Mouse (Mus musculus) hindbrain, embryonic 12.5 days (tissue): ENCODE data around the gene Meox1. TPM values are rescaled to one million over a fixed set of nuclear protein-coding genes. Genes with fewer than 3 reads are reported as not detected.

Experiments used
- ATAC-seq: fragments of 200-750 bp; cut with Nextera tagmentation; 2 replicates; pipeline ENCODE4 v1.8.0; 2017; ENCODE audit warnings: moderate TSS enrichment; ENCODE audit not compliant: low FRiP score
- H3K27ac ChIP-seq: fragments of 300-500 bp; sonication (generic); 2 replicates; pipeline ENCODE4 v1.5.1; 2016; ENCODE audit warnings: mild to moderate bottlenecking
- H3K27me3 ChIP-seq: fragments of 300-500 bp; sonication (generic); 2 replicates; pipeline ENCODE4 v1.6.1; 2016; ENCODE audit warnings: mild to moderate bottlenecking
- H3K36me3 ChIP-seq: fragments of 300-500 bp; sonication (generic); 2 replicates; pipeline ENCODE4 v1.6.1; 2016; ENCODE audit warnings: mild to moderate bottlenecking
- H3K4me1 ChIP-seq: fragments of 300-500 bp; sonication (generic); 2 replicates; pipeline ENCODE4 v1.6.1; 2016
- H3K4me2 ChIP-seq: fragments of 300-500 bp; sonication (generic); replicated peaks from 2 replicates; pipeline ENCODE4 v1.6.1; 2016; ENCODE audit warnings: mild to moderate bottlenecking
- H3K4me3 ChIP-seq: fragments of 300-500 bp; sonication (generic); 2 replicates; pipeline ENCODE4 v1.5.1; 2016; ENCODE audit warnings: mild to moderate bottlenecking
- H3K9ac ChIP-seq: fragments of 300-500 bp; sonication (generic); 2 replicates; pipeline ENCODE4 v1.6.1; 2016; ENCODE audit warnings: mild to moderate bottlenecking, moderate library complexity
- H3K9me3 ChIP-seq: fragments of 300-500 bp; sonication (generic); replicated peaks from 2 replicates; pipeline ENCODE4 v1.6.1; 2016; ENCODE audit warnings: mild to moderate bottlenecking
- WGBS: fragments of 180-500 bp; shearing (Covaris S2); methylation state at CpG from one replicate; pipeline ENCODE4 v1.1.7; 2016; 5-methylcytosine and 5-hydroxymethylcytosine counted together
- polyA plus RNA-seq: library from polyadenylated mRNA; unstranded; fragments of >200 nt; fragmentation: Nextera tagmentation; extraction: Ambion mirVana; gene quantifications from 2 replicates; pipeline ENCODE4 v1.2.1, GENCODE M21; 2016

Gene Meox1
- polyA plus RNA-seq, 1 experiment from 2014 or later = 1.4 TPM

GRCm38 (mm10) chr11:101891451-101891850 is 2.7 kb downstream of the Meox1 start:
- Histone ChIP-seq H3K4me2 (peak overlapping the region; percentile 21; the same call in 1 of the 2 replicates), H3K27ac (no peak overlapping the region; the same call in 1 of the 2 replicates), H3K9ac (no peak overlapping the region), H3K4me1 (peaks cover 30% of the 10 kb centered on the region), H3K36me3 (no peaks in the 10 kb centered on the region), H3K4me3 (no peak overlapping the region), H3K27me3 (peaks cover 30% of the 10 kb centered on the region), H3K9me3 (no peaks in the 10 kb centered on the region)
- WGBS = 22% methylated on average over 11 of the region's 11 CpGs
- no peak for ATAC-seq

GRCm38 (mm10) chr11:101889781-101890180 is 4.4 kb downstream of the Meox1 start:
- peak; percentile 40 for ATAC-seq
- no peaks in the 10 kb centered on the region for H3K36me3 ChIP-seq
- peak overlapping the region; percentile 41; the same call in 1 of the 2 replicates for H3K9ac ChIP-seq
- peak overlapping the region; percentile 10 for H3K4me3 ChIP-seq
- H3K9me3 ChIP-seq = no peaks in the 10 kb centered on the region
- peaks cover 36% of the 10 kb centered on the region for H3K4me1 ChIP-seq
- 0 out of 2 replicates have a peak overlapping the region, but pooled peaks have one; percentile 23 for H3K27ac ChIP-seq
- peaks cover 22% of the 10 kb centered on the region for H3K27me3 ChIP-seq
- WGBS = under 1% methylated on average over 13 of the region's 13 CpGs
- peak overlapping the region; percentile 50 for H3K4me2 ChIP-seq

GRCm38 (mm10) chr11:101888820-101889219 is 5.4 kb downstream of the Meox1 start:
- 69% methylated on average over 6 of the region's 6 CpGs for WGBS
- H3K27me3 ChIP-seq = peaks cover 22% of the 10 kb centered on the region
- no peak for ATAC-seq
- H3K9ac ChIP-seq = no peak overlapping the region
- no peak overlapping the region for H3K4me2 ChIP-seq
- peaks cover 38% of the 10 kb centered on the region for H3K4me1 ChIP-seq
- no peaks in the 10 kb centered on the region for H3K36me3 ChIP-seq
- no peaks in the 10 kb centered on the region for H3K9me3 ChIP-seq
- no peak overlapping the region for H3K4me3 ChIP-seq
- H3K27ac ChIP-seq = 0 out of 2 replicates have a peak overlapping the region, but pooled peaks have one; percentile 30

GRCm38 (mm10) chr11:101886436-101886835 is 7.7 kb downstream of the Meox1 start:
- no peak overlapping the region for H3K9ac ChIP-seq
- peaks cover 38% of the 10 kb centered on the region for H3K4me1 ChIP-seq
- peaks cover 19% of the 10 kb centered on the region for H3K27me3 ChIP-seq
- no peaks in the 10 kb centered on the region for H3K9me3 ChIP-seq
- H3K4me2 ChIP-seq = no peak overlapping the region
- ATAC-seq = no peak
- 78% methylated on average over 12 of the region's 12 CpGs for WGBS
- H3K36me3 ChIP-seq = no peaks in the 10 kb centered on the region
- H3K4me3 ChIP-seq = no peak overlapping the region
- H3K27ac ChIP-seq = no peak overlapping the region

- Histone ChIP-seq H3K27ac (no peak overlapping the region), H3K9ac (no peak overlapping the region)
Measured at GRCm38 (mm10) chr11:101885881-101886319, 8.3 kb downstream of the Meox1 start.

GRCm38 (mm10) chr11:101885232-101885631 is 8.9 kb downstream of the Meox1 start:
- H3K9me3 ChIP-seq = no peaks in the 10 kb centered on the region

More at GRCm38 (mm10) chr11:101885881-101886319, 8.3 kb downstream of the Meox1 start:
- no peak overlapping the region for H3K4me3 ChIP-seq
- peaks cover 36% of the 10 kb centered on the region for H3K4me1 ChIP-seq
- H3K9me3 ChIP-seq = no peaks in the 10 kb centered on the region
- 67% methylated on average over 6 of the region's 6 CpGs for WGBS
- ATAC-seq = no peak
- H3K36me3 ChIP-seq = no peaks in the 10 kb centered on the region
- no peak overlapping the region for H3K4me2 ChIP-seq
- peaks cover 19% of the 10 kb centered on the region for H3K27me3 ChIP-seq

GRCm38 (mm10) chr11:101883911-101884310 is 10.3 kb downstream of the Meox1 start:
- 62% methylated on average over 2 of the region's 2 CpGs for WGBS
- no peak for ATAC-seq
- Histone ChIP-seq H3K9ac (no peak overlapping the region), H3K27me3 (peaks cover 21% of the 10 kb centered on the region), H3K4me1 (peaks cover 28% of the 10 kb centered on the region), H3K27ac (no peak overlapping the region), H3K4me2 (no peak overlapping the region), H3K36me3 (no peaks in the 10 kb centered on the region), H3K4me3 (no peak overlapping the region), H3K9me3 (no peaks in the 10 kb centered on the region)

More at GRCm38 (mm10) chr11:101885232-101885631, 8.9 kb downstream of the Meox1 start:
- Histone ChIP-seq H3K4me2 (no peak overlapping the region), H3K4me3 (no peak overlapping the region), H3K36me3 (no peaks in the 10 kb centered on the region), H3K27ac (no peak overlapping the region), H3K4me1 (peaks cover 36% of the 10 kb centered on the region), H3K9ac (no peak overlapping the region), H3K27me3 (peaks cover 21% of the 10 kb centered on the region)
- WGBS = 60% methylated on average over 6 of the region's 6 CpGs
- ATAC-seq = no peak

- no peak overlapping the region for H3K27ac ChIP-seq
- no peak overlapping the region for H3K4me2 ChIP-seq
- peaks cover 18% of the 10 kb centered on the region for H3K27me3 ChIP-seq
- H3K36me3 ChIP-seq = no peaks in the 10 kb centered on the region
- WGBS = 79% methylated on average over 11 of the region's 11 CpGs
- no peaks in the 10 kb centered on the region for H3K9me3 ChIP-seq
- no peak for ATAC-seq
- H3K9ac ChIP-seq = no peak overlapping the region
- no peak overlapping the region for H3K4me3 ChIP-seq
- peaks cover 33% of the 10 kb centered on the region for H3K4me1 ChIP-seq
Measured at GRCm38 (mm10) chr11:101882500-101883290, 11.5 kb downstream of the Meox1 start.

- Histone ChIP-seq H3K9ac (peak overlapping the region; percentile 50), H3K27ac (peak overlapping the region; percentile 30; the same call in 1 of the 2 replicates), H3K27me3 (peaks cover 18% of the 10 kb centered on the region), H3K36me3 (no peaks in the 10 kb centered on the region), H3K4me2 (peak overlapping the region; percentile 51), H3K4me1 (peaks cover 30% of the 10 kb centered on the region), H3K4me3 (peak overlapping the region; percentile 22), H3K9me3 (no peaks in the 10 kb centered on the region)
- no peak for ATAC-seq
- WGBS = 5% methylated on average over 24 of the region's 24 CpGs
Measured at GRCm38 (mm10) chr11:101881604-101882071, 12.5 kb downstream of the Meox1 start.

GRCm38 (mm10) chr11:101881185-101881584 is 13.0 kb downstream of the Meox1 start:
- Histone ChIP-seq H3K9ac (no peak overlapping the region), H3K36me3 (no peaks in the 10 kb centered on the region), H3K4me3 (no peak overlapping the region), H3K27ac (no peak overlapping the region), H3K27me3 (peaks cover 18% of the 10 kb centered on the region), H3K4me2 (peak overlapping the region; percentile 51; the same call in 1 of the 2 replicates), H3K4me1 (peaks cover 27% of the 10 kb centered on the region), H3K9me3 (no peaks in the 10 kb centered on the region)
- WGBS = 58% methylated on average over 7 of the region's 7 CpGs
- ATAC-seq = no peak

GRCm38 (mm10) chr11:101879672-101880071 is 14.5 kb downstream of the Meox1 start:
- Histone ChIP-seq H3K4me1 (peaks cover 23% of the 10 kb centered on the region), H3K9me3 (no peaks in the 10 kb centered on the region), H3K4me2 (no peak overlapping the region), H3K4me3 (no peak overlapping the region), H3K9ac (no peak overlapping the region), H3K36me3 (no peaks in the 10 kb centered on the region), H3K27me3 (peaks cover 18% of the 10 kb centered on the region), H3K27ac (no peak overlapping the region)
- no peak for ATAC-seq
- 68% methylated on average over 4 of the region's 4 CpGs for WGBS

GRCm38 (mm10) chr11:101878696-101879095 is 15.5 kb downstream of the Meox1 start:
- no peak overlapping the region for H3K9ac ChIP-seq
- H3K4me1 ChIP-seq = peaks cover 22% of the 10 kb centered on the region
- no peak overlapping the region for H3K4me2 ChIP-seq
- no peaks in the 10 kb centered on the region for H3K36me3 ChIP-seq
- H3K27ac ChIP-seq = no peak overlapping the region
- peaks cover 15% of the 10 kb centered on the region; the same call in 1 of the 2 replicates for H3K27me3 ChIP-seq
- no peaks in the 10 kb centered on the region for H3K9me3 ChIP-seq
- no peak overlapping the region for H3K4me3 ChIP-seq
- WGBS = 58% methylated on average over 6 of the region's 6 CpGs
- no peak for ATAC-seq
